Mouse (Mus musculus) right cerebral cortex, adult 18-20 months (tissue): ENCODE results near the gene Hoxc9.
A peak's percentile ranks its signal among the peaks of the same experiment; 100 is the strongest.

ENCODE experiments used
- DNase-seq: peaks from one replicate; pipeline ENCODE4 v3.0.0; 2022; ENCODE audit warnings: mixed read lengths

The Hoxc9 gene

DNA sequence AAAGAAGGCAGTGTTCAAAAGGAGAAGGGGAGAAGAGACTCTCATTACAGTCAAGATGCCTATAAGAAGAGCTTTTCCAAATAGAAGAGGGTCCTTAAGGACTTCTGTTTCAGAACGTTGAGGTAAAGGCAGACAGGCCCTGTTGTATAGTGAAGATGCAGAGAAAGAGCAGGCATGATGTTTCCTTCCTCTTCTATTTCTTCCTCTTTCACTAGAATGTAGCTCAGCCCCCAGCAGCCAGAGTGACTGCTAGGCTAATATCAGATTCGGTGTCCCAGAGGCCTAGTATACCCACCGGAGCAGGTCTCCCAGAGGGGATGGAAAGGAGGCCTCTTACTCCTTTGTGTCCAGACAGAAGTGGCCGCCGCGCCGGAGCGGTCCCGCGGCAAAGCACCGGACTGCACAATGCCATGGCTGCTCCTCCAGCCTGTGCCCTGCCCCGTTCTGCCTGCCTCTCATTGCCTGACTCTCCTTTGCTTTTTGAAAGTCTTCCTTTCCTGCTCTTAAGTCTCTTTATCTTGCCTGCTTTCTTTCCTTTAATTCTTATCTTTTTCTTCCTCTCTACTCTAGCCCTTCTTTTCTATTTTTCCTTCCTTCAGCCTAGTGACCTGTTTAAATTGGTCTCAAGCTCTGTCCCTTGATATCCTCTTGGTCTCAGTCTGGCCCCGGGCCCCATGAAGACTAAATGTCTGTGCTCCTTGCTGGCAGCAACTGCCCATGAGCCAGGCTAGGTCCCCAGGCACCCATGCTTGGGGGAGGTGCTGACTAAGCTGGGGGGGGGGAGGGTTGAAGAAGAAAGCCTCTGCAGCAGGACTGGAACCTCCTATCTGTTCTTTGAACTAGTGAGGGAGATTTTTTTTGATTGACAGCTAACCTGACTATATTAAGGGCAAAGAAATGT is 2.6 kb downstream of the Hoxc9 start:
- DNase-seq: no peak

DNA sequence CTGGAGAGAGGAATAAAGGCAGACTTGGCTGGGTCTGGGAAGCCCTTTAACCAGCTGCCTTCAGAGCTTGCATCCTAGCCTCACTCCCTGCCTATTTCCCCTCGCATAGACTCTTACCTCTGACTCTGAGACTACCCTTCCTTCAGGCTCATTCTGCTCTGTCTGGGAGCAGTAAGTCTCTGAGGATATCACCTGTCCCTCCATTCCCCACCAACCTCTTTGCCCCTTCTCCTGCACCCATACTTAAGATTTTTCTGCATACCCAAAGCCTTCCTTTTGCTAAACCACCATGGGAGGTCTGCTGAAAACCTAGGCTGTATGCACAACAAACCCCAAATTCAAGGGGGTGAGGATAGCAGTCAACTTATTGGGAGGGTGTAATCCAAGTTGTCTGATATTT is 3.7 kb downstream of the Hoxc9 start:
- no peak for DNase-seq

DNA sequence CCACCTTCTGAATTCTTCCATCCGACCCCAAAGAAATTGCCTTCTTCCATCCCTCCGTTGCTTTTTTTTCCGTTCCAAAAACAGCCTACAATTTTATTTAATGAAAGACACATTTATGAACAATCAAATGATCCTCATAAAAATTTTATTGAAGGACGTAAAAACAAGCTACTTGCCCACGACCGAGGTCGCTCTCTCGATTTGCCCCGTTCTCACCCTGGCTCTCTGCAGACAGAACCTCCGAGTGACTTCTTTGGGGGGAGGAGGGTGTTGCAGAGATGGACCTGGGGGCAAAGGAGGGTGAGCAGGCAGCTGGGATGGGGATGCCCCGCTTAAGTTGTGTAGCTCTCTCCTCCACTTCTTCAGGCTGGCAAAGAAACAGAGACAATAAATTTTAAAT is 4.1 kb downstream of the Hoxc9 start:
- no peak for DNase-seq

DNA sequence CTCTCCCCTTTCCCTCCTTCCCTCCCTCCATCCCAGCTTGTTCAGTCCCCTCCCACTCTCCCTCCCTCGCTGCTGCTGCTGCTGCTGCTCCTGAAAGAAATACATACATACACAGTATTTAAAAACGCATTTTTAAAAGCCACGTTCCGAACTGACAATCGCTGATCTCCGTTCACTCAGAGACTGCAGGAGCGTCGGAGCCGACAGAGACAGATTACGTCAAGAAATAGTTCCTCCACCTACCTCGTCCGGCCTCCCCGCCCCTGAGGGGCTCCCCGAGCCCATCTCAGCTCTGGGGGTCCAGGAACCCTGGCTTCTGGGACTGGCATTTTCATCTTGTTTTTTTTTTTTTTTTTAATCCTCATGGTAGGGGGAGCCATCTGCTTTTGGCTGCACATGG is 4.7 kb downstream of the Hoxc9 start:
- DNase-seq: no peak

DNA sequence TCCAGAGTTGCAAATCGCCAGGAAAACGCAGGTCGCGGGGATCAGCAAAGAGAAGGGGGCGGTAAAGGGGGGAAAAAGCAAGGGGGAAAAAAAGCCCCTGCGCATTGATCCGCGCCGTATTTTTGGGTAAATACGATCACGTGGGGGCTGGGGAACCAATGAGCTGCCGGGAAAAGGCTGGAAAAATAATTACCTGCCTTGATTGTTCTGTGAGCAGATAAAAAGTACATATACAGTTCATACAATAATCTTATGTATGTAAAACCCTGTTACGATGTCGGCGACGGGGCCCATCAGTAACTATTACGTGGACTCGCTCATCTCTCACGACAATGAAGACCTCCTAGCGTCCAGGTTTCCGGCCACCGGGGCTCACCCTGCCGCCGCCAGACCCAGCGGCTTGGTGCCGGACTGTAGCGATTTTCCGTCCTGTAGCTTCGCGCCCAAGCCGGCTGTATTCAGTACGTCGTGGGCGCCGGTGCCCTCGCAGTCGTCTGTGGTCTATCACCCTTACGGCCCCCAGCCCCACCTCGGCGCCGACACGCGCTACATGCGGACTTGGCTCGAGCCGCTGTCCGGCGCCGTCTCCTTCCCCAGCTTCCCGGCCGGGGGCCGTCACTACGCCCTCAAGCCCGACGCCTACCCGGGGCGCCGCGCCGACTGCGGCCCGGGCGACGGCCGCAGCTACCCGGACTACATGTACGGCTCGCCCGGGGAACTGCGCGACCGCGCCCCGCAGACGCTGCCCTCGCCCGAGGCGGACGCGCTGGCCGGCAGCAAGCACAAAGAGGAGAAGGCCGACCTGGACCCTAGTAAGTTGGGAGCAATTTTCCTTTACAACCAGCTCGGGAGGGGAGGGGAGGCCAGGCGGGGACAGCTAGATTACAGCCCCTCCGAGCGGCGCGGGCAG is 5.4 kb downstream of the Hoxc9 start:
- no peak for DNase-seq

DNA sequence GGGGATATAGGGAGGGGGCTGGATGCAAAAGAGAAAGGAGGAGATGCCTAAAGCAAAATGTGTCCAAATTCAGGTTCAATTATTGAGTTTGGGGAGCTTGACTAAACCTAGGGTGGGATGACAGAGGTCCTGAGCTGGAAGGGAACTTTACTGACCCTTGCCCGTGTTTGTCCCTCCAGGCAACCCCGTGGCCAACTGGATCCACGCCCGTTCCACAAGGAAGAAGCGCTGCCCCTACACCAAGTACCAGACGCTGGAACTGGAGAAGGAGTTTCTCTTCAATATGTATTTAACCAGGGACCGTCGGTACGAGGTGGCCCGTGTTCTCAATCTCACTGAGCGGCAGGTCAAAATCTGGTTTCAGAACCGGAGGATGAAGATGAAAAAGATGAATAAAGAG is 7.5 kb downstream of the Hoxc9 start:
- no peak for DNase-seq

DNA sequence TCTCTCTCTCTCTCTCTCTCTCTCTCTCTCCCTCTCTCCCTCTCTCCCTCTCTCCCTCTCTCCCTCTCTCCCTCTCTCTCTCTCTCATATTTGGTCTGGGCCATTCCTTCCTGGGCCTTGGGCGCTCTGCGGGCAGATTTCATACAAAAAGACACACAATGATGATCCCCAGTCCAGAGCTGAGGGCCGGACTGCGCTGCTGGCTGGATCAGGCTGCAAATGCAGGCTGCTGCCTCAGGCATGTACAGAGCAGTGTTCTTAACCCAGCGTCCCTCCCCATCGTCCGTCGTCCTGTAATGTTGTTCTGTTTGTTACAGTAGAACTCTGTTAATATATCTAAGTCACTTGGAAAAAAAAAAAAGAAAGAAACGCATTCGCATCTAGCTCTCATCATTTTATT is 8.3 kb downstream of the Hoxc9 start:
- no peak for DNase-seq

DNA sequence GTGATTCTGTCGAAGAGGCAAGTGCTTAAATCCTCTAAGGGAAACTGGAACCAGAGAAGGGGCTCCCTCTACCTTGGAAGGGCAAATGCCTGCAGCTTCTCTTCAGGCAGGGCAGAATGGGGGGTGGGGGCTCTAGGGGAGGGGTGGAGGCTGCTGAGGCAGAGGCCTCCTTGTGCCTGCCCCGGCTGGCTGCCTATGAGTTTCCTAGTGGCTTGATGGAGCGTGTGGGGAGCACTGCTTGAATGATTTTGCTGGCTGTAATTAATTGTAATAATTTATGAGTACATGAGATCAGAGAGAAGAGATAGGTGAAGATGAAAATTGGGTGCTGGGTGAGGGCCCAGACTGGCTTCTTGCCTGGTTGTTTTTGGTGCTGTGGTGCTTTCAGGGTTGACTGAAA is 8.7 kb downstream of the Hoxc9 start:
- DNase-seq: no peak

DNA sequence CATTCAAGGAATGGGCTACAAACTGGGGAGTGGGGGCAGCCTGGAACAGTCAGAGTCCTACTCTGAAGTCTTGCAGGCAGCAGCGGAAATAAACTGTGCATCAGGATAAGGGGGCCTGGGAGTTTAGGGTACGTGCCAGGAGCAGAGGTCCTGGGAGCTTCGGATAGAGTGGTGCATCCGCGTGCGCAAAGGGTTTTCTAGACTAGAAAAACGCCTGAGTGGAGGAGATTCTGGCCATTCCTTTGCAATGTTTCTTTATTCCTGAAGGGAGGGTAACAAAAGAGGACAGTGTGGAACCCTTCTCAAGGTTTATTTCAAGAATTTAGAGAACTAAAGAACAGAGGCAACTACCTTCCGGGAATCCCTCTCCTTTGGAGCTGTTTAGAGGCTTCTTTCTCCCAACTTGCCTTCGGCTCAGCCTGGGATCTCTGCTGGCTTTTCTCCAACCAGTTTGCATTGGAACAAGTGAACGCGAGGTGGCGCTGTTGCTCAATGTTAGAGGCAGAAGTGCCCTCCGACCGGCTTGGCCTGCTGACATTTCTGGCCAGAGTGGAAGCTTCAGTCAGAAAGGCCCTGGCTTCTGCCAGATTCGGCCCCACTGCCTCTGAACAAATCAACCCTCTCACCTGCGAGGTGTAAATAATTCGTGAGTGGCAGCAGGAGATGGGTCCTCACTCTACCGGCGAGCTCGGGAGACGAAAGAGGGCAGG is 11.0 kb downstream of the Hoxc9 start:
- DNase-seq: peak; percentile 78

DNA sequence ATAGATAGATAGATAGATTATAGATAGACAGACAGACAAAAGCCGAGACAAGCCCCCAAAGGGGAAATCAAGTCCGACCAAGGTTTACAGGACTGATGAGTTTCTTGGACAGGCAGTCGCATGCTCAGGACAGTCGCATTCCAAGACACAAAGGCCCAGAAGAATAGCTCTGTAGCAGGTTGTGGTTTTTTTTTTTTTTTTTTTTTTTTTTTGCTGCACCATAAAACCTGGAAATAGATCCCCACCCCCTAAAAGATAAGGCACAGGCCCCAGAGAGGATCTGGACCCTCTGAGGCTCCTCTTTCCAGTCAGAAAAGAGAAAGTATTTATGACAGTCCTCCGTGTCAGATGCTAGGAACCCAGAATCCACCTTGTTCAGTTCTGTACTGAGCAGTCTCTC is 11.8 kb downstream of the Hoxc9 start:
- DNase-seq: no peak

DNA sequence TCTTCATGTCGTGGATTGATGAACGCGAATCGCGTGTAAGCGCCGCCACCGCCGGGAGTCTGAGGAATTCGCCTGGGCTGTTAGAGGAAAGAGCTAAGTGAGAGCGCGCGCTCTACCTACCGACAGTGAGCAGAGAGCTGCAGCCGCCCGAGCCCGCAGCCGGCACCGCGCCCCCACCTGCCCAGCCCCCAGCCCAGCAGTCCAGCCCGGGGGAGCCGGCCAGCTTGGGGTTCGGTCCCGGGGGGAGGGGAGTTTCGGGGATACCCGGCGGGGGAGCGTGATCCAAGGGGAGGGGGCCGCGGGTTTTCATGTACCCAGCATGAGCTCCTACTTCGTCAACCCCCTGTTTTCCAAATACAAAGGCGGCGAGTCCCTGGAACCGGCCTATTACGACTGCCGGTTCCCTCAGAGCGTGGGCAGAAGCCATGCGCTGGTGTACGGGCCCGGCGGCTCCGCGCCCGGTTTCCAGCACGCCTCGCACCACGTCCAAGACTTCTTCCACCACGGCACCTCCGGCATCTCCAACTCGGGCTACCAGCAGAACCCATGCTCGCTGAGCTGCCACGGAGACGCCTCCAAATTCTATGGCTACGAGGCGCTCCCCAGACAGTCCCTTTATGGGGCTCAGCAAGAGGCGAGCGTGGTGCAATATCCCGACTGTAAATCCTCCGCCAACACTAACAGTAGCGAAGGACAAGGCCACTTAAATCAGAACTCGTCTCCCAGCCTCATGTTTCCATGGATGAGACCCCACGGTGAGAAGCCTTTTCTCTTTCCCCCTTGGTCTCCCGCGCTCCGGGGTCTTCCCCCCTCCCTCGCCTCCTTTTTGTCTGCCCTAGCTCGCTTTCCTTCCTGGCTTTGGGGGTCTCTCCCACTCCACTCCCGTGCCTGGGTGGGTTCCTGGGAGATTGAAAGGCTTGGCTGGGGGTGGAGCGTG is 14.5 kb downstream of the Hoxc9 start, which contains the start of gene Hoxc8:
Hoxc8 (plus strand) TSS at position 147 of the 937 bp plus-strand sequence.
- no peak for DNase-seq

DNA sequence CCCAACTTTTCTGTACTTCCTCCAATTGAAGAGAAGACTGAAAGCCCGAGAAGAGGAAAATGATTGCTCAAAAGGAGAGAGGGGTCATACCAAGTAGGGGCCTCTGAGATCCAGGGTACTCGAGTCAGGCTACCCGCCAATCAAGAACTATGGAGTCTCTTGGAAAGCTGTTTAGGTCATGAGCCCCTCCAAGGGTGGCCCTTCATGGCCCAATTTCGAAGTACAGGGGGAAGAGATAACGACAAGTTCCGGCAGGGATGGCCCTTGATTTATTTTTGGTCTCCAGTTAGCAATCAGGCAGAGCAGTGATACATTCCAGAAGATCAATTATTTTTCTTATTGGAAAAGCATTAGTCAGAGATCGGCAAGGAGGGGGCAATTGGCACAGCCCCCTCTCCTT is 15.5 kb downstream of the Hoxc9 start:
- DNase-seq: no peak

DNA sequence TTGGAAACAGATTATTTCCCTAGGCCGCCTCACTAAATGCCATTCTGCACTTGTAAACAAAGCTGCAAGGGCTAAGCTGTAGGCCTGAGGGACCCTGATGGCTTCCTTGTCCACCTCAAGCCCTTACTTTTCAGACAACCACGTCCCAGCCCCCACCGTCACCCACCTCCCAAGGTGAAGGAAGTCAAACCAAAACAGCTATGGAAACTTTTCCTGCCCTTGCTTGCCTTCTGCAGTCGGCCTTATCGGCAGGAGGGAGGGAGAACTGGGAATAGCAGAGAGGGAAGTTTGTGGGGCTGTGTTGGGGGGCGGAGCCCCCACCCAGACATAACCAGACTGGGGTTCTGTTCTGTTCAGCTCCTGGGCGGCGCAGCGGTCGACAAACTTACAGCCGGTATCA is 16.0 kb downstream of the Hoxc9 start:
- DNase-seq: no peak

DNA sequence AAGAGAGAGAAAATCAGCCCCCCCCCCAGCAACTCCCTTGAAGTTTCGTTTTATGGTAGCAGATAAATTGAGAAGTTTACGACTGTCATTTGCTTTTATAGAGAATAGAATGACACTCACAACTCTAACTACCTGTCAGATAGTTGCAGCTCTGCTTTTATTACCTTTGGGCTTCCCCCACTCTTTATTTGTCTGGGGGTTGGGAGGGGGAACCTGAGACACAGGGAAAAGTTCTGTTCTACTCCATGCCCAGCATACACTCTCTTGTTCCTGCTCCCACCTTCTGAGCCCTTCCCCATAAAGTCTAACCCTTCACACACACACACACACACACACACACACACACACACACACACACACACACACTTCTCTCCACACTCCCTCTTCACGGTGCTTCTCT is 16.6 kb downstream of the Hoxc9 start:
- DNase-seq: no peak

DNA sequence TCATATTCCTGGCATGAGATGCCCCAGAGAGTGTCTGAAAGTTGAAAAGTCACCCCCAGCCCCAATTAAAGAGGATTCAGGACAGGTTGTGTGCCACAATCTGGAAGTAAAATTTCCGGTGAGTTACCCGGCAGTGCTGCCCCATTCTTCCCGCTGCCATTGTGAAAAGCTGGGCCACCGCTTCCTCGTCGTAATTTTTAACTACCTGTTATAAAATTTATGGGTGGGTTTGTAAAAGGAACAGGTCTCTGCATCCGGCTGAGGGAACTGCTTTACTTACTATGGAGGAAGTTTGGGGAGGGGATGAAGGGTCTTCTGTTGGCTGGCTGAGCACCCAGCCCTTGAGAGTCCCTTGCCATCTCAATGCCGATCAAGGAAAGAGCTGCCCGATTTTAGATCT is 20.3 kb downstream of the Hoxc9 start:
- DNase-seq: no peak

DNA sequence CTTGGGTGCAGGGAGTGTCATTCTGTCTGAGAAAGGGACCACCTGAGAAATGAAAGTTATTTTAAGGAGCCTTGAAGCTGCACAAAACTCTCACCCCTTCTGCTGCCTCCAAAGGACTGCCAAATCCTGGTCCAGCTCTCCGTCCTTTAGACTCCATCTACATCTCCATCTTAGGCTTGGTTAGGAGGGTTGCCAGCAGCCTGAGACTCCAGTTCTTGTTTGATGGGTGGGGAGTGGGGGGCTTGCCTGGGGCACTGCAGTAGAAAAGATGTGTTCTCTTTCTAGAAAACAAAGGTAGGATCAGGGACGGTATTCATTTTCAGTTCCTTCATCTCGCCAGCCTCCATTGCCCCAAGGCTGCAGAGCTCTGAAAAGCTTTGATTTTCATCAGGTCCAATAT is 21.2 kb downstream of the Hoxc9 start:
- DNase-seq: no peak

DNA sequence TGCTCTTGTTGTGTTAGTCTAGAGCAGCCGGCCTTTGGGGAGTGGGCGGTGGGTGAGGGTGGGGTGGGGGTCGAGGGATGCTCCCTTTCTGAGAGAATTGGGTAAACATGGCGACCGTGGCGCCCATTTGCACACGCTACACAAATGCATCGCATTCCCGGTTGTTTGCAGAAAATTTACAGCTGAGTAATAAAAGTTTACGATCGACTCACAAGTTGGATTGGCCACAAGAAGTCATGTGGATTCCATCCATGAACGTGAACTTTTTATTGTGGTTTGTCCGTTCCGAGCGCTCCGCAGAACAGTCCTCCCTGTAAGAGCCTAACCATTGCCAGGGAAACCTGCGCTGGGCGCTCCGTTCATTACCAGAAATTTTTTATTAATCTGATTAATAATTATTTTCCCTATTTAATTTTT is 21.7 kb downstream of the Hoxc9 start, which contains the start of gene Hoxc6:
Hoxc6 (plus strand) TSS at position 319 of the 417 bp plus-strand sequence.
- DNase-seq: no peak

DNA sequence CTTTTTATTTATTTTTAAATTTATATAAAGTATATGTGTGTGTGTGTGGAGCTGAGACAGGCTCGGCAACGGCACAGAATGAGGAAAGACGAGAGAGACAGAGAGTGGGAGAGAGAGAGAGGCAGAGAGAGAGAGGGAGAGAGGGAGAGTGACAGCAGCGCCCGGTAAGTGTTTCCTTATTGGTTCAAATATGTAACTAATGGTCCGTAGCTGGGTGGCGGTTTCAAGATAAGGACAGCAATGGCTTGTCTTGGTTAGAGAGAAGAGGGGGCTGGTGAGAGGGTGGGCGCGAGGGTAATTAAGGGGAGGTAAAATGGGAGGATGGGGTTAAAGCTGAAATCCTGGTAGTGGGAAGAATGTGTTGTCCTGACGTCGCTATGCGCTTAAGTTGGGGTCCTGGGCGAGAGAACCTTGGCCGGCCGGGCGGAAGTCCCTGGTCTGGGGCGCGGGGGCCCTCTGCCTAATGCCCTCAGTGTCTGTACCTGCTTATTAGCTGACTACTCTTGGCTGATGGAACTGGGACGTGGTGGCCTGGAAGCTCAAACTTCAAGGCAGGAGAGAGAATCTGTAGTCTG is 22.5 kb downstream of the Hoxc9 start:
- no peak for DNase-seq

DNA sequence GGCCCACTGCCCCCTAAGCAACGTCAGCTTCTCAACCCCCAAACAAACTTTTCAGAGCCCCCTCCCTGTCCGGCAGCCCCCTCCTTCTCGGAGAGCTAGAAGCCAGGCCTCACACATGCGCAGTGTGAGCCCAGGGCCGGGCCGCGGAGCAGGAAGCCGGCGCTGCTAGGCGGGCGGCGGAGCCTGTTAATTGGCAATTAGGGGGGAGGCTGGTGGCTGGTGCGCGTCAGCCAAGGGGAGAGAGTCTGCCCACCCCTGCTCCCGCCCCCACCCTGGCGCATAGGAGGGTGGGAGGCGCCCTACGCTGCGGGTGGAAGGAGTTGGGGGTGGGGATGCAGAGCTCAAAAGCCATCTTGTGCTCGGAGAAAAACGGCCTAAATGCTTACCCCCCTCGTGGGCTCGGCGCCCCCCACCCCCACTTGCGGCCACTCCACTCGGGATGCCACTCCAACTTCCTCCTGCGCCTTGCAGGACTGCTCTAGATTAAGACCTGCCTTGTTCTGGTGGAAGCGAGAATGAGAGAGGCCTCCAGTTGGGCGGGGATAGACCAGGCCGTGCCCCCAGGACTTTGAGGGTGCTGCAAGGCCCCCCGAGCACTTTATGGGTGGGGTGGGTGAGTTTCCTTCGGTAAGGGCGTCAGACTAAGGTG is 23.1 kb downstream of the Hoxc9 start:
- no peak for DNase-seq

DNA sequence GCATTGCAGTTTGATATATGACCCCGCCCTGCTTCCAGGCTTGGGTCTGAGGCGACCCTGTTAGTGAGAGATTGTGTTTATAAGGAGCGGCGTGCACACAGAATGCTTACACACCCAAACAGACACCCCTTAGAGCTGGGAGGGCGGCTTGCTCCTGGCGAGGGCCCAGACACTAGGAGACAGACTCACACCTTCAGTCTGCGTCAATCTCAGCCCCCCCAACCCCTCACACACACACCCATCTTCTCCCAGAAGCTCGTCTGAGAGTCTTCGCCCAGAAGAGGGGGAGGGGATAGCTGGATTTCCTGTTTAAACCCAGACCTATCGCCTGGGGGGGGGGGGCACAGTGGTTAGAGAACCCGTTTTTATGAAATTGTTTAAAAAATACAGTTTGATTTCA is 23.7 kb downstream of the Hoxc9 start:
- no peak for DNase-seq

DNA sequence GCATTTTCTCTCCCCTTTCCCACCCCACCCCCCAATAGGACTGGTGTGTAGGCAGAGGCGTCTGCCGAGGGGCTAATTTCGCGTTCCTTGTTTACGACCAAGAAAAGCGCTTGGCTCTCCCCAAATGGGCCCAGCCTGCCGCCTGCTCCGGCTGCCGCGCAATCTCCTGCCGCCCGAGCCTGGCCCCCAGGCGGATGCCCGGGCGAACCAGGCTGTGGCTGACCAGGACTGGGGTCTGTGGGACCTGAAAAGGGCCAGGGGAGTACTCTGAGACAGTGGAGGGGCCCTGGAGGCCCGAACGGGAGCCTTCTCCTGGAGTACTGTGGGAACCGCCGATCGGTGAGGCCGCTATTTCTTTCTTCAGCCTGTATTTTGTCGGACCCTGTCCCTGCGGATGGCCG is 24.3 kb downstream of the Hoxc9 start:
- DNase-seq: no peak
